Mouse (Mus musculus) brain, embryonic 18.5 days (tissue): ENCODE measurements around the gene Mybpc3.
A peak's percentile ranks its signal among the peaks of the same experiment; 100 is the strongest.

Experiments
- DNase-seq: peaks from one replicate; pipeline ENCODE4 v3.0.0-alpha.2; 2012; ENCODE audit warnings: low read depth, low spot score

Gene Mybpc3

DNA sequence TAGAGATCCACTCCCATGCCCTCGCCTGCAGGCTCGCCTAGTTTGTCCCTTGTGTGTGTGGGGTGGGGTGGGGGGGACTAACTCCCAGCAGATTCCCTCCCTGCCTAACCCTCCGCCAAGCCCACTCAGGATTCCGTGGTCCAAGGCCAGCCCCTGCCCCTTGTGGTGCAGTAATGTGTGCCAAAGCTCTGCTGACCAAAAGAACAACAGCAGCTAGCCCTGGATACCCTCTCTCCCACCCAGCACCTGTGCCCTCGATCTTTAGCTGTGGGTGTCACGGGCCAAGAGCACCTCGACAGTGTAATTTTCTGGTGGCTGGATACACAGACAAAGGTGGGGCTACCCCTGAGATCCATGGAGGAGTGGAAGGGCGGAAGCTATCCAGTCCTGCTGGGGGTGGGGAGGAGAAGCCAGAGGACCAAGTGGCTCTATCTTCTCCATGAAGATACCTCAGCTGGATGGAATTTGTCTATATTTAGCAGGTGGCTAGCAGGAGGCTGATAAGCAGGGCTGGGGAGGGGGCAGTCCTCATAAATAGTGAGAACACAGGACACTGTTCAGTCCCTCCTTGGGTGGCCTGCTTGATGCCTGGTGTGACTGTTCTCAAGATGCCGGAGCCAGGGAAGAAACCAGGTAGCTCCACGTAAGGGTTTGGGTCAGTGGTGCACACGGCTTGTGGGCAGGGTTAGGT, at the start of gene Mybpc3:
Gene Mybpc3, plus strand, starts transcription at position 560 of the 691 bp plus-strand sequence.
- no peak for DNase-seq

DNA sequence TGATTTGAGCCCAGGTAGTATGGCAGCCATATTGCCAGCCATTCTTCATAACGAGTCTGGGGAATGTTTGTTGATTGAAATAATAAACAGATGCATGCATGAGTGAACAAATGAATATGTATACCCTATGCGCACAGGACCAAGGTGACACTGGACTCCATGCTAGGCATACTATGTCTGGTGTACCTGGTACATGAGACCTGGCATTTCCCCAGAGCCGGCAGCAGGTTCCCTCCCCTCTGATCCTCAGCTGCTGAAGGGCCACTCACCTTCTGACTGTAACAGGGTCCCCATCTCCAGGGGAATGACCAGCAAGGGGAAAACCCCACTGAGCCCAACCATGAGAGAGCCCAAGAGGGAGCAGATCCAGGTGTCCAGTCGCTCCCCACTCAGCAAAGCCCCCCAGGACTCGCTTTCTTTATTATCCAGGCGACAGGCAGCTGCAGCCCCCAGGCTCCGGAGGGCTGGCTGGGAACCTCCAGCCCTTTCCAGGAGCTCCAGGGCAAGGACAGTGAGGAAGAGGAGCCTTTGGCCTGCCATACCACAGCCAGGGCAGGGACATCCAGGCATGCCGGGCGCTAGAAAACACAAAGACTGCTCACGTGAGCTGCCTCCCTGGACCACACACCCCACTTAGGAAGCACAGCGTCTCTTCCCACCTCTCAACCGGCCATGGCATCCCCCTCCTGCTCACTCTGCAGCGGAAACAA, 49.6 kb upstream of the Mybpc3 start:
- no peak for DNase-seq

GRCm38 (mm10) chr2:91068872-91069165, 49.1 kb upstream of the Mybpc3 start:
- no peak for DNase-seq

DNA sequence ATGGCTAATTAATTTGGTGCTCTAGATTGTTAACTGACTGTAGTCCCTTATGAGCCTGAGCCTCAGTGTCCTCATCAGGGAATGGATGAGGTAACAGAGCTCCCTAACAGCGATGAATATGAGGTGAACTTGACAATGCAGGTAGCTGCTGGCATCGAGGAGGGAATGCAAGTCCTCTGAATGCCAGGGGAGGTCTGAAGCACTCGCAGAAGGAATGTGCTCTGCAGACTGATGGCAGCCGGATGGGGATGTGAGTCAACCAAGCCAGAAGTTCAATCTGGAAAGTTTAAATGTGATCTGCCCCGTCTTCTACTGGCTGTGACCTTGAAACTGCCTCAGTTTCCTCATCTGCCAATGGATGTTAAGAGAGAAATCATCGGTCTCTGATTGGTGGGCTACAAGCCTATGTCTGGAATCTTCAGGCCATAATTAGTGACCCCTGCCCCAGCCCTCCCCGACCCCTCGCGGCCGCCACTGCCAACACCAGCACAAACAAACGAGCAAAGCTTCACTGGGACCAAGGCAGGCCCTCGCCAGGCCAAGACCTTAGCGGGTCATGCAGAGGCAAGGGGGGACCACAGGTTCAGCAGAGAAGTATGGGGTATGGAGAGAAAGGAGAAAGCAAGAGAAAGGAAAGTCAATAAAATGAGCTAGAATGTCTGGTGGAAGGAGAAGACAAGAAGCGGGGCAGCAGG, 48.5 kb upstream of the Mybpc3 start:
- DNase-seq = no peak

- peak; percentile 89 for DNase-seq
These were observed 47.7 kb upstream of the Mybpc3 start, which contains the start of gene Slc39a13 for GRCm38 (mm10) chr2:91070076-91070800. Slc39a13 (minus strand) TSS chr2:91070417.

- no peak for DNase-seq
These were observed 46.9 kb upstream of the Mybpc3 start for GRCm38 (mm10) chr2:91071059-91071458.

GRCm38 (mm10) chr2:91072092-91072491, 45.9 kb upstream of the Mybpc3 start:
- DNase-seq = no peak

DNA sequence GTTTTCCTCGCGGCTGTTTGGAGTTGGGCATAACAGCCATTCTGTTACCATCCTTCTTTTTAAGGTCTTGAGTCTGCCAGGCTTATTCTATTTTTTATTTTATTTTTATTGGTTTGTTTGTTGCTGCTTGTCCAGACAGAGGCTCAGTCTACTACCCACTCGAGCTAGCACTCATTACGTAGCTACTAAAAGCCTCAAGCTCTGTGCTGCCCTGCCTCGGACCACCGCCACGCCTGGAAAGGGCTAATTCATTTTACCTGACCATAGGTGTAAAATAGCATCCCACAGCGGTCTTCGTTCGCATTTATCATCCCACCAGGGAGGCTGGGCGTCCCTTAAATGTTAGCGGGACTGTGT, 40.0 kb upstream of the Mybpc3 start:
- no peak for DNase-seq

GRCm38 (mm10) chr2:91078314-91079025, 39.5 kb upstream of the Mybpc3 start:
- no peak for DNase-seq

DNA sequence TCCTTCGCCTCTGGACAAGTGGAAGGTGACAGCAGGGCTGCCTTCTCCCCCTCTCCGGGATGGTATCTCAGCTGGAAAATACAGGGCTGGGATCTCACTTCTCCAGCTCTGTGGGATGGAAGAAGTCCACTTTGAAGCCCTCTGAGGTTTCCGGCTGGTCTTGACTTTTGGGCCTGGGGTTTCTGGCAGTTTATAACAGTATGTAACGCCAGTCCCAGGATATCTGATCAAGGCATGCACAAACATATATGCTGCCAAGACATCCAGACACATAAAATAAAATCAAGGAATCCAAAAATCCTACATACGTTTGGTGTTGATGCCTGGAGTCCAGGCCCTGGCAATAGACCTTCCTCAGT, 38.9 kb upstream of the Mybpc3 start:
- DNase-seq = no peak

- DNase-seq = no peak
These were observed 37.0 kb upstream of the Mybpc3 start for GRCm38 (mm10) chr2:91080784-91081513.

GRCm38 (mm10) chr2:91081775-91082695, 35.9 kb upstream of the Mybpc3 start, which contains the start of gene Spi1:
Spi1 (plus strand) TSS chr2:91082390.
- DNase-seq = no peak

DNA sequence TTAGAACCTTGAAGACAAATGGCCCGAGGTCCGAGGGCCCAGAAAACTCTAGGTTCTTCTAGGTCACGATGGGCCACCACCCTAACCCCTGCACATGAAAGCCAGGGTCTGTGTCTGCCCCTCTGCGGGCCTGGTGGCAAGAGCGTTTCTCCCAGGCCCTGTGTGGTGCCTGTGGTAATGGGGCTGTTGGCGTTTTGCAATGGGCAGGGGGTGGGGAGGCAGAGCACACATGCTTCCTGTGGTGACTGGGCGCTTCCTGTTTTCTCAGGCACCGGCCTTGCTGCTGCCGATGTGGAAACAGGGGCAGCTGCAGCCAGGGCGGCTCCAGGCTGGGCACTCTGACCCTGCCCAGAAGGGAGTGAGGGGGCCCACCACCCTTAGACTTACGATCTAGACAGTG, 35.1 kb upstream of the Mybpc3 start:
- DNase-seq = no peak

- no peak for DNase-seq
These were observed 34.5 kb upstream of the Mybpc3 start for GRCm38 (mm10) chr2:91083366-91083940.

- DNase-seq = no peak
These were observed 33.6 kb upstream of the Mybpc3 start for GRCm38 (mm10) chr2:91084179-91084820.

DNA sequence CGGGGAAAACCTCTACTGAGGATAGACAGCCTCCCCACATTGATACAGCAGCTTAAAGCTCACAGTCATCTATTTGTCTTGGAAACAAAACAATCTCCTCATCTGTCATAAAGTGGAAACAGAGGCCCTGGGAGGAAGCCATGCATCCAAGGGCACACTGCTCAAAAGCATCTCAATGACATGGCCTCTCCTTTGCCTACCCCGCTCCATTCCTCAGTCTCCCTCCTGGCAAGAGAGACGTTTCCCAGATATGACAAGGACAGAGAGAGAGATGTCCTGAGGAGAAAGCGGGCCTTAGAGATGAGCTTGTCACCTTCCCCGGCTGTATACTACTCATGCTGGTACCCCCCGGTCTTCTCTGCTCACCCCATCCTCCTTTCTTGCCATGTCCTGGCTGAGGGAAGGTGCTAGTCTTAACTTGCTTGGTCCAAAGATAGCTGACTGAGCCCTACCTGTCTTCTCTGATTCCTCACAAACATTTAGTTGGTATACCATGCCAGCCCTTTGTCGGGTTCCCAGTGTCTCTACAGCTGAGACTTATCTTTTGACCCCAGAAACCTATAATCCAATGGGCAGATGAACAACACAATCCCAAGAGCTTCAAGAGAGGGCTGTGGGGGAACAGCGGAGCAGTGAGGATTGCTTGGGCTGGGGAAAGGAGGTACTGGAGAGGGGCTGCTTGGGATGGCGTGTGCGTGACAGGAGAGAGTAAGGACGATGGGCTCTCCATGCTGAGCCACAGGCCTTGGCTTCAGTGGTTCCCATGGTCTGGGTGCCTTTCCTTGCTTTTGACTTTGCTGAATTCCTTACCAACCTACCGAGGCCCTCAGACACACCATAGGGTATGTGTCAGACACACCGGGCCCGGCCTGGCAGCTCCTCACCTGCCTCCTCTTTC, 32.2 kb upstream of the Mybpc3 start:
- no peak for DNase-seq

DNA sequence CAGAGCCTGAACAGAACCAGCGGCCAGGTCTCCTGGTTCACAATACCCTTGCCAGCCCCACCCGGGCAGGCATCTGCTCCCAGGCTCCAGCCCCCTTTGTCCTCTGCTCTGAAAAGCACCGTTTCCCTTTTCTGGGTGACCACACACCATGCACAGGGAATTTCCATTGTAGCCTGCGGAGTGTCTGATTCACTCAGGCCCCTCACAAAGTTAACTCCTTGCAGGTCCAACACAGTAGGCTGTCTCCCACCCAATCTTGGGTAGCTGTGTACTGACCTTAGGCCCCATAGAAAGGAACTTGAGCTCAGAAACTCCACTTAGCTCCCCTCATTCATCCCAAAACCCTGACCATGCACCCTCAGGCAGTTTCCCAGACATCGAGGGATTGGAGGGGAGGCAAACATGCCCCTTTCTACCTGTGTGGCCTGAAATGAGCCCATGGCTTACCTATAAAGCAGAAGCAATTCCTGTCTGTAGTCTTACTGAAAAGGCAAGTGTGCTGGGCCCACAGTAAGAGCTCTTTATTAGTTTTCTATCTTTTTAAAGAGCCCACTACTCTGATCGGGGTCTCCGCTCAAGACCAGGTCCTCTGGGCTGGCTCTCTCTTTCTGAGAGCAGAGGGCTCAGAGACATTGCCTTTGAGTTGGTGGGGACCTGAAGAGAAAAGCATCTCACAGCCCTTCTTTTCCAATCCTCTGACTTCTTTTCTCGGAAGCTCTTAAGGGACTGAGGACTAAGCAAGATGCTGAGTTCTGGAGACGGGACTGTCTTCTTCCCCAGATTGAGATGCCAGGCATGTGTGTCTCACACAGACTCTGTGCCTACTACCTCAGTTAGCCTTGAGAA, 31.3 kb upstream of the Mybpc3 start:
- DNase-seq = no peak
